Mouse (Mus musculus) CH12.LX (cell line): ENCODE measurements around the gene Skap2.

Experiments
- CTCF ChIP-seq, 2 experiments: IDR thresholded peaks in 1 of 2; conservative IDR thresholded peaks in 1 of 2; 2 replicates each; pipeline ENCODE4 v1.5.1; 2011 to 2012; ENCODE audit warnings: low read depth in 2 of 2, low read length in 2 of 2, improper control_type of control experiment in 1 of 2, inconsistent platforms in 1 of 2, mild to moderate bottlenecking in 1 of 2, moderate library complexity in 1 of 2
- E2F4 ChIP-seq: IDR thresholded peaks from 2 replicates; pipeline ENCODE4 v1.6.1; 2011; ENCODE audit warnings: low read depth, low read length, improper control_type of control experiment; ENCODE audit not compliant: insufficient replicate concordance
- ETS1 ChIP-seq: conservative IDR thresholded peaks from 2 replicates; pipeline ENCODE4 v1.6.1; 2012; ENCODE audit warnings: low read depth, mild to moderate bottlenecking, inconsistent platforms, low read length, improper control_type of control experiment, moderate library complexity
- HCFC1 ChIP-seq: IDR thresholded peaks from 2 replicates; pipeline ENCODE4 v1.6.1; 2012; ENCODE audit warnings: low read depth, mild to moderate bottlenecking, inconsistent platforms, low read length, improper control_type of control experiment
- POLR2A ChIP-seq: IDR thresholded peaks from 2 replicates; pipeline ENCODE4 v1.6.1; 2011; ENCODE audit warnings: low read depth, mild to moderate bottlenecking, improper control_type of control experiment, low read length
- USF2 ChIP-seq: conservative IDR thresholded peaks from 2 replicates; pipeline ENCODE4 v1.6.1; 2011; ENCODE audit warnings: low read depth, low read length, improper control_type of control experiment
- ZC3H11A ChIP-seq: IDR thresholded peaks from 2 replicates; pipeline ENCODE4 v1.6.1; 2012; ENCODE audit warnings: low read depth, mild to moderate bottlenecking, inconsistent platforms, low read length, improper control_type of control experiment
- ZMIZ1 ChIP-seq: IDR thresholded peaks from 2 replicates; pipeline ENCODE4 v1.6.1; 2012; ENCODE audit warnings: low read depth, mild to moderate bottlenecking, inconsistent platforms, low read length, improper control_type of control experiment

DNA sequence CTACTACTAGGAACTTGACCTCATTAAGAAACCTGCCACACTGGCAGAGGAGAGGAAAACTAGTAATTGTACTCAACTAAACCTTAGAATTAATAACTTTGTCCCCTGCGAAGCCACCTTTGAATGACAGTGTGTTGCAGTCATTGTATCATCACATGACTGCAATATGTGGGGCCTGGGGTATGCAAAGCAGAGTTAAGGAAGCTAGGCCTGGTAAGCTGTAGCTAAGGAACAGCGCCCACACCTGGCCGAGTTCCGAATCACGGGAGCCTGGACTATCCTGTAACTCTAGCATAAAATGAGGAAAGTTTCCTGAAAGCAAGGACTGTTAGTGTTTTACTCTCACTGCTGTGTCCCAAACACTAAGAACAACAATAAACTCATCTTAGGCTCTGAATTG lies 33.2 kb upstream of the Skap2 start:
- TF ChIP-seq USF2 (no peak), HCFC1 (no peak), CTCF (conservative IDR thresholded peaks at IDR 0.05 in 1 of 2, IDR thresholded peaks at IDR 0.05 in 1 of 2; ENCODE audit: low read depth in 2 of 2, low read length in 2 of 2) (peak; percentile 45 to 62), ZMIZ1 (no peak), ZC3H11A (no peak), ETS1 (no peak), E2F4 (no peak), POLR2A (no peak)
